Mouse (Mus musculus): Measurements from ENCODE around the gene Trex2. TPM values are rescaled to one million over a fixed set of nuclear protein-coding genes. Genes with fewer than 3 reads are reported as not detected.
"Not testable (repeated sequence)": the region's sequence is repeated elsewhere in the genome, so short reads cannot be mapped to it uniquely, and the experiment has no call there.

Gene Trex2
- polyA plus RNA-seq, 1 experiment, result 0.11 TPM

DNA sequence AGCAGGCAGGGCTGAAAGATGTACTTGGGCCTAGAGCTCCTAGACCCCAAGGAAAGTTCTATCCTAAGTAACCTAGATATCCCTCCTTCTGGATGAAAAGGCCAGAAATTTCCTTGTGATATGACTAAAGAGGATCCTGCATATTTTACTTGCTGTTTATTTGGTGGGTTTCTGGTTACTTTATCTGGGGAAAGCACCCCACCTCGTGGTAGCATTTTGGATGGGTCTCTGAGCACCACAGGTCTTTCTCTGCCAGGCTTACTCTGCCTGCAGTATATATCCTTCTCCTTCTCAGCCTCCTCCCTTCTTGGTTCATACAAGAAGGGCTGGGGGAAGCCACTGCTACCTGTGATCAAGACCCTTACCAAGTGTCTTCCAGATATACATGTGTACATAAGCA lies 22.4 kb downstream of the Trex2 start:
- DNase-seq (ENCODE audit: low read depth), result peak; percentile 17
- TF ChIP-seq POLR2A (IDR thresholded peaks at IDR 0.05; ENCODE audit: borderline replicate concordance, extremely low read depth, insufficient read depth, insufficient read length, poor library complexity, severe bottlenecking), result no peak
- TF ChIP-seq CTCF (IDR thresholded peaks at IDR 0.05; ENCODE audit: borderline replicate concordance, extremely low read depth, insufficient read depth, insufficient read length), result no peak

DNA sequence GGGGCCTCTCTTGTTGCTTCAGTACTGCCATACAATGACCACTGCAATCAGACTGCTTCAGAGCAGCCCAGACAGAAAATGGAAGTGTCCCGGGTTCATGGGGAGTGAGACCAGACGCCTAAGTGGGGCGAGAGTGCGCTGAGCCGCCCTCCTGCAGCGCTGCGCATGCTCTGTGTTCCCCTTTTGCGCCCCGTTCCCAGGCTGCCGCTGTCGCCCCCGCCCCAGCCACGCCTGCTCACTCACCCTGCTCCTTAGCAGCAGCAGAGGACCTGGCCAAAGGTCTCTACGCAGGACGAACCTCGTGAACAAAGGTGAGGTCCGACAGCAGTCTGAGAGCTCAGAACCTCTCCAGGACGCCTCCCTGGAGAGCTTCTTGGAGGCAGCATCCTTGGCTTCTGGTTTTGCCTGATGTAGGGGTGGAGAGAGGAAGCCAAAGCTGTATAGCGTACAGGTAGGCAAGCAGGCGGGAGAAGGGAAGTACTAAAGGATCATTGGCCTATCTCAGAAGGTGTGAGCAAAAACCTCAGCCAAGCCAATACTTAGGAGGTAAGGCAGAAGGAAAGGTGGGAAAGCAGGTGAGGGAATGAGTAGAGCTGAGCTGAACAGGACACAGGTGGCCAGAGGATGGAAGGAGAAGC lies 24.1 kb downstream of the Trex2 start, which contains the start of gene Zfp92:
Gene Zfp92, plus strand, starts transcription at position 217 of the 638 bp plus-strand sequence.
- TF ChIP-seq CTCF (IDR thresholded peaks at IDR 0.05; ENCODE audit: borderline replicate concordance, extremely low read depth, insufficient read depth, insufficient read length) (no peak), POLR2A (IDR thresholded peaks at IDR 0.05; ENCODE audit: borderline replicate concordance, extremely low read depth, insufficient read depth, insufficient read length, poor library complexity, severe bottlenecking) (no peak)
- peak; percentile 13 for DNase-seq (ENCODE audit: low read depth)

DNA sequence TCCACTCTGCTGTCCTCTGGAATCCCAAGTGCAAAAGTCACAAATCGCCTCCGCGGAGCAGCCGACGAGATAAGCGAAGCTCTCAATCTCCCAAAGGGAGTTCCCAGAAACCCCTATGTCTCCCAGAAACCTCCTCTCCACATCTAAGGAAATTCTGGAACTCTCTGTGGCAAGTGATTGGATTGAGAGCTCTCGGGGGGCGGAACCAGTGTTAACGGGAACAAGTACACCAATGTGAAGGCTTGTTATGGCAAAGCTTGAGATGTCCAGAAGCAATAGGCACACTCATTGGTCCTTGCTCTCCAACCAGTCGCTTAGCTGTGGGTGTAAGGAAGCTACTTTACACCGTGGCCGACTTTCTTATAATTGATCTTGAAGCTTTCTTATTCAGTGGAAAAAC lies 33.5 kb downstream of the Trex2 start:
- DNase-seq (ENCODE audit: low read depth), result no peak
- TF ChIP-seq POLR2A (IDR thresholded peaks at IDR 0.05; ENCODE audit: borderline replicate concordance, extremely low read depth, insufficient read depth, insufficient read length, poor library complexity, severe bottlenecking) (no peak), CTCF (IDR thresholded peaks at IDR 0.05; ENCODE audit: borderline replicate concordance, extremely low read depth, insufficient read depth, insufficient read length) (no peak)

DNA sequence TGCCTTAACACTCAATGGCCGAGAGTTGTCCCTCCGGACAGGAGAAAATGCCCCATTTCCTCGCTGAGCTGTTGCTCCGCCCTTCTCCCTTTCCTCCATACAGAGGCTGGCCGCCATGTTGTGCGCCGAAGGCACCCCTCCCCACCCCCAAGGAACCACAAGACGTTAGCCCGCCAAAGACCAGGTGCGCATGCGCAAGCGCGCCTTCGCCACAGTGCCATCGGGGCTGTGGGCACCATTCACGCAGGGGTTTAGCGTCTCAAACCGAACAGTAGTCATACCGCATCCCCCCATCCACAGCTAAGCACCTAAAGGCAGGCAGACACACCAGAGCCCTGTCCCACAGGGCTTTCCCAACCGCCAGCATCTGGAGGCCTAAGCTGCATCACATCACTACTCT lies 34.2 kb downstream of the Trex2 start:
- TF ChIP-seq CTCF (IDR thresholded peaks at IDR 0.05; ENCODE audit: borderline replicate concordance, extremely low read depth, insufficient read depth, insufficient read length), result no peak
- no peak for TF ChIP-seq POLR2A (IDR thresholded peaks at IDR 0.05; ENCODE audit: borderline replicate concordance, extremely low read depth, insufficient read depth, insufficient read length, poor library complexity, severe bottlenecking)
- DNase-seq (ENCODE audit: low read depth), result no peak

DNA sequence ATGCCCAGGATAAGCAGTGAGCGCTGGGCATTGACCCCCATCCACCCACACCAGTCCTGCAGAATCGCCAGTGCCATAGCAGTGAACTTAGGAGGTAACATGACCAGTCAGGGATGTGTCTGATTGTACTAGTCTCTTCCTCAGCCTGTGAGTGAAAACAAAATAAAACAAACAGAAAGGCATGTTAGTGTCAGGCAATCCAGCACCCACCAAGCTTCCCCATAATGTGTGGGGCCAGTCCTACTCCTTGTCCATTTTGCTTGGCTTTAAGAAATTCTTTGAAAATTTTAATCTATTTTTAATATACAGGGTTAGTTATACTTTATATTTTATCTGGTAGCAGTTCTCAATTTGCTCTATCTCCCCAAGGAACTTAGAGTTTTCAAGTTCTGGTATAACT lies 36.5 kb downstream of the Trex2 start, which contains the start of gene Gm18336:
Gene Gm18336, minus strand, starts transcription at position 101 of the 400 bp plus-strand sequence.
- DNase-seq (ENCODE audit: low read depth), result not testable (repeated sequence)

DNA sequence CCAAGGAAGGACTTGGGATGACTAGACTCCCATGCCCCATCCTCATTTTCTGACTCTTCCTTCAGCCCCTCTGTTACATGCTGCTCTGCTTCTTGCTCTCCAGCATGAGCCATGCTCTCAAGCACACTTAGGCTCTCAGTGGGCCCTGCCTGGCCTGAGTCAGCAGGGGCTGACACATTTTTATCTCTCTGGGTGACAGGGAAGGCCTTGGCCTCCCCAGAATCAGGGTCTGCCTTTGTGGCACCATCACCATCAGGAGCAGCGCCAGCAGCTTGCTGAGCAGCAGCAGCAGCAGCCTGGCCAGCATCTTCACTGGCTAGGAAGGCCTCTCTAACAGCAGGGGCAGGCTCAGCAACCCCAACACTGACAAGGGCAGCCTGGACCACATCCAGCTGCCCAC lies 38.7 kb downstream of the Trex2 start:
- DNase-seq (ENCODE audit: low read depth), result no peak
- TF ChIP-seq POLR2A (IDR thresholded peaks at IDR 0.05; ENCODE audit: borderline replicate concordance, extremely low read depth, insufficient read depth, insufficient read length, poor library complexity, severe bottlenecking), result no peak
- no peak for TF ChIP-seq CTCF (IDR thresholded peaks at IDR 0.05; ENCODE audit: borderline replicate concordance, extremely low read depth, insufficient read depth, insufficient read length)

DNA sequence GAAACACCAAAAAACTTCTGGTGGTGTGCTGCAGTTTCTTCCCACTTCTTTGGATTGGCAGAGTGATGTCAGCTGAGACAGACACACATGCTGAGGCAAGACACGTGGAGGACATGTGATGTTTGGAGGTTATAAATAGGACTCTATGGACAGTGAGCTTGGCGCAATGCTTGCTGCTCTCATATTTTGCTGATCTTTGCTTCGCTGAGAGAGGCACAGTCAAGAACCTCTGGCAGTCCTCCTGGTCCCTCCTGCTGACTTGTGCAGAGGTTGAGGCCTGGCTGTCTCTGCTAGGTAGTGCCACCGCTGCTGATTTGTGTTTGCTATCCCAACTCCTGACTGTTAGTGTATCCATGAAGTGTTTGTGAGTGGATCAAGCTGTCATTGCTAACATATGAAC lies 43.7 kb downstream of the Trex2 start:
- TF ChIP-seq POLR2A (IDR thresholded peaks at IDR 0.05; ENCODE audit: borderline replicate concordance, extremely low read depth, insufficient read depth, insufficient read length, poor library complexity, severe bottlenecking) (no peak), CTCF (IDR thresholded peaks at IDR 0.05; ENCODE audit: borderline replicate concordance, extremely low read depth, insufficient read depth, insufficient read length) (no peak)
- no peak for DNase-seq (ENCODE audit: low read depth)

DNA sequence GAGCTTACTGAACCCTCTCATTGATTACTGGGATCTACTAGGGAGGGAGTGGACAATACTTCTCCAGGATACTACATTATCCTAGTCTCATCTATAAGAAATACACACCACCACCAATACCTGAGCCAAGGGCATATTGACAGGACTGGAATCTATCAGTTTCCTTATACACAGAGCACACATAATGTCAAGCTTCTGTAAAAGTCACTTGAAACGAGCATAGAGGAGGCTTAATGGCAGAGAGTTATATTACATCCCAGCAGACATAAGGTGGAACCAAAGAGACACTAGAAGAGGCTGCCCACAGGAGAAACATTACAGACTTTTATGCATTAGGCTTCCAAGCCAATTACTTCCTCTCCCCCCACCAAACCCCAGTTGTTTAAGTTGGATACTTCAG lies 50.2 kb downstream of the Trex2 start:
- no peak for DNase-seq (ENCODE audit: low read depth)
- TF ChIP-seq CTCF (IDR thresholded peaks at IDR 0.05; ENCODE audit: borderline replicate concordance, extremely low read depth, insufficient read depth, insufficient read length), result no peak

DNA sequence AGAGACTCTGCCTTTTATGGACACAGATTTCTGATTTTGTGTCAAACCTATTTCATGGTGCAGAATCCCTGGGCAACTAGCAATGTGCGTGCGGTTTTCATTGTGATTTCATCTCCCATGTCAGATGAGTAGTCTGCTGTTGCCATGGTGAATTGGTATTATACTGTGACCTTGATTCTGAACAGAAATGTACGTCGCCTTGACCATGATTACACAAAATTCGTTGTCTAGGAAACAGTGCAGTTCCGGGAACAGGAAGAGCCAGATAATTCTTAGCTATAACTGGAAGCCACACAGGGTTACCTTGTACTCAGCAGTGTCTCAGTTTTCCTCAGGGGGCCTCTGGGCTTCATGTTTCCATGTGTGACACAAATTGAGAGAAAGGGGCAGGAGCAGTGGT lies 50.7 kb downstream of the Trex2 start:
- TF ChIP-seq POLR2A (IDR thresholded peaks at IDR 0.05; ENCODE audit: borderline replicate concordance, extremely low read depth, insufficient read depth, insufficient read length, poor library complexity, severe bottlenecking), result no peak
- no peak for TF ChIP-seq CTCF (IDR thresholded peaks at IDR 0.05; ENCODE audit: borderline replicate concordance, extremely low read depth, insufficient read depth, insufficient read length)
- DNase-seq (ENCODE audit: low read depth), result peak; percentile 80

Other genes with a start within 250 kb of the Trex2 start
- gene Xlr3b, start 243.1 kb downstream of the Trex2 start, polyA plus RNA-seq (2012; rRNA removed), result 3.7 and 13.7 TPM in 2 replicates
- gene Xlr4b, start 221.0 kb downstream of the Trex2 start, polyA plus RNA-seq (2012; rRNA removed), result 0.25 and 0.97 TPM in 2 replicates
- gene F8a, start 207.1 kb downstream of the Trex2 start, polyA plus RNA-seq (2012; rRNA removed), result 19.7 and 22.1 TPM in 2 replicates
- 0.25 TPM in 1 of 2 replicates, not detected in the other for gene Xlr4c, start 192.2 kb downstream of the Trex2 start, polyA plus RNA-seq (2012; rRNA removed)
- gene Xlr3c, start 170.0 kb downstream of the Trex2 start, polyA plus RNA-seq (2012; rRNA removed), result 0.13 TPM in 1 of 2 replicates, not detected in the other
- gene Xlr5a, start 142.4 kb downstream of the Trex2 start, polyA plus RNA-seq (2012; rRNA removed), result not detected in 2 replicates
- not detected in 2 replicates for gene Xlr5c, start 142.4 kb downstream of the Trex2 start, polyA plus RNA-seq (2012; rRNA removed)
- not detected in 2 replicates for gene Gm45015, start 98.5 kb downstream of the Trex2 start, polyA plus RNA-seq (2012; rRNA removed)
- 25.9 and 26.6 TPM in 2 replicates for gene Zfp275, start 92.7 kb downstream of the Trex2 start, polyA plus RNA-seq (2012; rRNA removed)
- 0.13 and 0.27 TPM in 2 replicates for gene Gm18336, start 36.6 kb downstream of the Trex2 start, polyA plus RNA-seq (2012; rRNA removed)
- 1.2 and 1.3 TPM in 2 replicates for gene Zfp92, start 24.2 kb downstream of the Trex2 start, polyA plus RNA-seq (2012; rRNA removed)
- gene Haus7, start 23.7 kb upstream of the Trex2 start, polyA plus RNA-seq (2012; rRNA removed), result 45.6 and 50.0 TPM in 2 replicates
- gene Bgn, start 48.3 kb upstream of the Trex2 start, polyA plus RNA-seq (2012; rRNA removed), result 39.3 and 83.1 TPM in 2 replicates
- gene Atp2b3, start 67.7 kb upstream of the Trex2 start, polyA plus RNA-seq (2012; rRNA removed), result 7.9 and 13.7 TPM in 2 replicates
- 1.1 and 1.5 TPM in 2 replicates for gene Dusp9, start 204.1 kb upstream of the Trex2 start, polyA plus RNA-seq (2012; rRNA removed)
- 139 and 181 TPM in 2 replicates for gene Pnck, start 224.8 kb upstream of the Trex2 start, polyA plus RNA-seq (2012; rRNA removed)
- 62.2 and 71.4 TPM in 2 replicates for gene Slc6a8, start 237.8 kb upstream of the Trex2 start, polyA plus RNA-seq (2012; rRNA removed)